Mouse (Mus musculus) small intestine, adult 2 months (tissue): ENCODE results near the gene Tmc7.

ENCODE experiments used
- CTCF ChIP-seq: fragments of 200-500 bp; IDR thresholded peaks from 2 replicates; pipeline ENCODE4 v1.5.1; 2012; ENCODE audit warnings: low read depth, mild to moderate bottlenecking, control low read depth, inconsistent platforms, low read length, moderate library complexity, mixed read lengths; ENCODE audit not compliant: insufficient replicate concordance, insufficient read length; ENCODE audit errors: extremely low read depth
- POLR2A ChIP-seq: fragments of 200-500 bp; IDR thresholded peaks from 2 replicates; pipeline ENCODE4 v1.6.1; 2012; ENCODE audit warnings: low read depth, mild to moderate bottlenecking, control low read depth, inconsistent platforms, low read length, moderate library complexity

GRCm38 (mm10) chr7:118594611-118595010, 10.1 kb upstream of the Tmc7 start:
- TF ChIP-seq POLR2A, result no peak
- TF ChIP-seq CTCF, result no peak
